Mouse (Mus musculus) MEL (cell line): ENCODE results near the gene Tmod1. TPM values are rescaled to one million over a fixed set of nuclear protein-coding genes. Genes with fewer than 3 reads are reported as not detected.
A peak's percentile ranks its signal among the peaks of the same experiment; 100 is the strongest.

Source experiments
- DNase-seq: peaks from one replicate; pipeline ENCODE4 v3.0.0; 2011; ENCODE audit warnings: low read depth, low spot score
- H3K27ac ChIP-seq: 2 replicates; pipeline ENCODE4 v1.5.1; 2012; ENCODE audit warnings: low read depth, mild to moderate bottlenecking, control low read depth, low read length, moderate library complexity; ENCODE audit not compliant: control insufficient read depth
- H3K27me3 ChIP-seq, 2 experiments: fragments of 150-350 bp in 1 of 2; sonication (generic) in 1 of 2; 2 replicates each; pipeline ENCODE4 v1.6.1; 2012; ENCODE audit warnings: low read length in 2 of 2, mild to moderate bottlenecking in 2 of 2, improper control_type of control experiment in 1 of 2, moderate library complexity in 1 of 2; ENCODE audit not compliant: insufficient read depth in 2 of 2, control insufficient read depth in 1 of 2
- H3K36me3 ChIP-seq, 2 experiments: 2 replicates each; pipeline ENCODE4 v1.6.1; 2012 to 2014; ENCODE audit warnings: low read length in 2 of 2, improper control_type of control experiment in 1 of 2, inconsistent platforms in 1 of 2, mild to moderate bottlenecking in 1 of 2; ENCODE audit not compliant: insufficient read depth in 2 of 2, control insufficient read depth in 1 of 2
- H3K4me1 ChIP-seq, 2 experiments: fragments of 150-350 bp in 1 of 2; sonication (generic) in 1 of 2; 2 replicates each; pipeline ENCODE4 v1.6.1; 2012; ENCODE audit warnings: low read length in 2 of 2, improper control_type of control experiment in 1 of 2, mild to moderate bottlenecking in 1 of 2; ENCODE audit not compliant: insufficient read depth in 2 of 2, control insufficient read depth in 1 of 2
- H3K4me3 ChIP-seq, 2 experiments: fragments of 150-350 bp in 1 of 2; sonication (generic) in 1 of 2; 2 replicates each; pipeline ENCODE4 v1.5.1; 2012; ENCODE audit warnings: low read depth in 2 of 2, low read length in 2 of 2, mild to moderate bottlenecking in 2 of 2, moderate library complexity in 2 of 2, control low read depth in 1 of 2, improper control_type of control experiment in 1 of 2; ENCODE audit not compliant: control insufficient read depth in 1 of 2, insufficient read depth in 1 of 2
- H3K79me2 ChIP-seq: 2 replicates; pipeline ENCODE4 v1.6.1; 2012; ENCODE audit warnings: mild to moderate bottlenecking, low read length, moderate library complexity; ENCODE audit not compliant: control insufficient read depth, poor library complexity, insufficient read depth
- H3K9ac ChIP-seq: 2 replicates; pipeline ENCODE4 v1.6.1; 2012; ENCODE audit warnings: low read depth, mild to moderate bottlenecking, control low read depth, low read length, moderate library complexity; ENCODE audit not compliant: control insufficient read depth, poor library complexity, severe bottlenecking
- H3K9me3 ChIP-seq: fragments of 150-350 bp; sonication (generic); replicated peaks from 2 replicates; pipeline ENCODE4 v1.6.1; 2012; ENCODE audit warnings: mild to moderate bottlenecking, low read length, improper control_type of control experiment, moderate library complexity; ENCODE audit not compliant: insufficient read depth
- BHLHE40 ChIP-seq: IDR thresholded peaks from 2 replicates; pipeline ENCODE4 v1.6.1; 2012; ENCODE audit warnings: low read depth, mild to moderate bottlenecking, inconsistent platforms, low read length, improper control_type of control experiment, borderline replicate concordance
- CHD1 ChIP-seq: IDR thresholded peaks from 2 replicates; pipeline ENCODE4 v1.6.1; 2012; ENCODE audit warnings: low read depth, mild to moderate bottlenecking, inconsistent platforms, low read length, improper control_type of control experiment
- E2F4 ChIP-seq: IDR thresholded peaks from 2 replicates; pipeline ENCODE4 v1.6.1; 2011; ENCODE audit warnings: low read depth, low read length, improper control_type of control experiment, borderline replicate concordance
- ELF1 ChIP-seq: IDR thresholded peaks from 2 replicates; pipeline ENCODE4 v1.6.1; 2014; ENCODE audit warnings: low read depth, mild to moderate bottlenecking, inconsistent platforms, low read length, improper control_type of control experiment, moderate library complexity
- GABPA ChIP-seq: IDR thresholded peaks from 2 replicates; pipeline ENCODE4 v1.6.1; 2012; ENCODE audit warnings: low read depth, mild to moderate bottlenecking, inconsistent platforms, low read length, improper control_type of control experiment, moderate library complexity
- JUND ChIP-seq: IDR thresholded peaks from 2 replicates; pipeline ENCODE4 v1.6.1; 2011; ENCODE audit warnings: low read depth, mild to moderate bottlenecking, improper control_type of control experiment, low read length
- MAFK ChIP-seq: IDR thresholded peaks from 2 replicates; pipeline ENCODE4 v1.6.1; 2011; ENCODE audit warnings: low read depth, mild to moderate bottlenecking, low read length, improper control_type of control experiment, borderline replicate concordance
- MXI1 ChIP-seq: IDR thresholded peaks from 2 replicates; pipeline ENCODE4 v1.6.1; 2011; ENCODE audit warnings: mild to moderate bottlenecking, low read depth, low read length, improper control_type of control experiment
- NELFE ChIP-seq: IDR thresholded peaks from 2 replicates; pipeline ENCODE4 v1.6.1; 2011; ENCODE audit warnings: low read depth, low read length, improper control_type of control experiment
- NRF1 ChIP-seq: IDR thresholded peaks from 2 replicates; pipeline ENCODE4 v1.6.1; 2014; ENCODE audit warnings: low read depth, mild to moderate bottlenecking, inconsistent platforms, low read length, improper control_type of control experiment, moderate library complexity; ENCODE audit not compliant: poor library complexity, insufficient read depth, severe bottlenecking
- POLR2A ChIP-seq, 2 experiments: IDR thresholded peaks; 2 replicates each; pipeline ENCODE4 v1.6.1; 2011 to 2012; ENCODE audit warnings: low read length in 2 of 2, mild to moderate bottlenecking in 2 of 2, control low read depth in 1 of 2, improper control_type of control experiment in 1 of 2, low read depth in 1 of 2, moderate library complexity in 1 of 2; ENCODE audit not compliant: control insufficient read depth in 1 of 2, insufficient read depth in 1 of 2, poor library complexity in 1 of 2
- POLR2AphosphoS2 ChIP-seq: IDR thresholded peaks from 2 replicates; pipeline ENCODE4 v1.6.1; 2011; ENCODE audit warnings: low read length, improper control_type of control experiment
- POLR2AphosphoS5 ChIP-seq: IDR thresholded peaks from 2 replicates; pipeline ENCODE4 v1.6.1; 2012; ENCODE audit warnings: low read depth, borderline replicate concordance, mild to moderate bottlenecking, inconsistent platforms, low read length, moderate library complexity, mixed read lengths
- RAD21 ChIP-seq: IDR thresholded peaks from 2 replicates; pipeline ENCODE4 v1.6.1; 2011; ENCODE audit warnings: mild to moderate bottlenecking, low read depth, low read length, improper control_type of control experiment
- RCOR1 ChIP-seq: IDR thresholded peaks from 2 replicates; pipeline ENCODE4 v1.6.1; 2012; ENCODE audit warnings: low read depth, mild to moderate bottlenecking, inconsistent platforms, low read length, improper control_type of control experiment
- TAL1 ChIP-seq: IDR thresholded peaks from 2 replicates; pipeline ENCODE4 v1.6.1; 2012; ENCODE audit warnings: mild to moderate bottlenecking, inconsistent platforms, low read length, moderate library complexity, mixed read lengths
- ZMIZ1 ChIP-seq: IDR thresholded peaks from 2 replicates; pipeline ENCODE4 v1.6.1; 2012; ENCODE audit warnings: low read depth, mild to moderate bottlenecking, inconsistent platforms, low read length, improper control_type of control experiment, moderate library complexity
- polyA plus RNA-seq, 2 experiments: library from polyadenylated mRNA; stranded (reverse) in 1 of 2; unstranded in 1 of 2; fragments of >175 nt in 1 of 2; fragments of >200 nt in 1 of 2; gene quantifications; 2 replicates each; pipeline versions ENCODE4 v1.2.1 to v1.2.4; 2012; ENCODE audit warnings: low replicate concordance in 2 of 2, low read depth in 1 of 2; ENCODE audit not compliant: insufficient read length in 2 of 2, insufficient read depth in 1 of 2, missing spikeins in 1 of 2
- total RNA-seq: library from RNA; depleted of rRNA; stranded (reverse); fragments of 300-350 nt; gene quantifications from 2 replicates; pipeline ENCODE4 v1.2.3, GENCODE M21; 2012

Tmod1 gene
- total and polyA plus RNA-seq, 3 experiments: 2.3 to 8.1 TPM; not detected in 1

GRCm38 (mm10) chr4:46087852-46088251, 49.1 kb downstream of the Tmod1 start:
- no peak overlapping the region for H3K4me3 ChIP-seq
- peaks cover 0 to 12% of the 10 kb centered on the region in 2 experiments; a peak in 1 of 4 replicates for H3K4me1 ChIP-seq
- H3K27ac ChIP-seq: no peak overlapping the region
- H3K79me2 ChIP-seq: no peaks in the 10 kb centered on the region
- no peak overlapping the region for H3K9ac ChIP-seq
- no peaks in the 10 kb centered on the region for H3K27me3 ChIP-seq
- peaks cover 0 to 4% of the 10 kb centered on the region in 2 experiments; a peak in 2 of 4 replicates for H3K36me3 ChIP-seq
- TF ChIP-seq MAFK (0 out of 2 replicates have a peak, but pooled peaks have one; percentile 9), JUND (peak; percentile 77; the same call in 1 of the 2 replicates), RCOR1 (no peak)
- H3K9me3 ChIP-seq: no peaks in the 10 kb centered on the region
- peak; percentile 36 for DNase-seq

GRCm38 (mm10) chr4:46089524-46090125, 50.9 kb downstream of the Tmod1 start:
- no peak overlapping the region for H3K9ac ChIP-seq
- no peak overlapping the region for H3K4me3 ChIP-seq
- DNase-seq: no peak
- H3K79me2 ChIP-seq: no peaks in the 10 kb centered on the region
- no peaks in the 10 kb centered on the region for H3K27me3 ChIP-seq
- H3K27ac ChIP-seq: no peak overlapping the region
- H3K4me1 ChIP-seq: peaks cover 0 to 12% of the 10 kb centered on the region in 2 experiments; a peak in 1 of 4 replicates
- TF ChIP-seq POLR2A (IDR thresholded peaks at IDR 0.05; ENCODE audit: control insufficient read depth in 1 of 2, insufficient read depth in 1 of 2, low read depth in 1 of 2, low read length in 2 of 2, poor library complexity in 1 of 2): no peak
- TF ChIP-seq ELF1: no peak
- H3K9me3 ChIP-seq: no peaks in the 10 kb centered on the region
- peaks cover 0 to 4% of the 10 kb centered on the region in 2 experiments; a peak in 2 of 4 replicates for H3K36me3 ChIP-seq

- Histone ChIP-seq H3K9me3 (no peaks in the 10 kb centered on the region), H3K36me3 (peaks cover 0 to 3% of the 10 kb centered on the region in 2 experiments; a peak in 2 of 4 replicates), H3K4me1 (peaks cover 0 to 10% of the 10 kb centered on the region in 2 experiments; a peak in 1 of 4 replicates), H3K9ac (no peak overlapping the region), H3K79me2 (no peaks in the 10 kb centered on the region), H3K4me3 (no peak overlapping the region), H3K27ac (no peak overlapping the region), H3K27me3 (no peaks in the 10 kb centered on the region)
- peak; percentile 30 for DNase-seq
- no peak for TF ChIP-seq POLR2AphosphoS2
- TF ChIP-seq CHD1: no peak
- TF ChIP-seq TAL1: no peak
- TF ChIP-seq JUND: no peak
- no peak for TF ChIP-seq NRF1
- TF ChIP-seq MXI1: no peak
- no peak for TF ChIP-seq RAD21
- TF ChIP-seq MAFK: no peak
- no peak for TF ChIP-seq BHLHE40
- no peak for TF ChIP-seq ZMIZ1
- TF ChIP-seq RCOR1: no peak
- no peak for TF ChIP-seq E2F4
- no peak for TF ChIP-seq POLR2AphosphoS5
- TF ChIP-seq GABPA: no peak
- TF ChIP-seq NELFE: no peak
Observed at GRCm38 (mm10) chr4:46092429-46093076, 53.8 kb downstream of the Tmod1 start.
